Mouse (Mus musculus) C2C12 (cell line): ENCODE measurements around the gene Sncb.

Experiments
- CTCF ChIP-seq: IDR thresholded peaks from one replicate; pipeline ENCODE4 v1.5.1; 2011; ENCODE audit not compliant: control insufficient read depth, insufficient read depth, insufficient read length
- USF1 ChIP-seq: IDR thresholded peaks from one replicate; pipeline ENCODE4 v1.6.1; 2011; ENCODE audit warnings: low read depth, mild to moderate bottlenecking, control low read depth, moderate library complexity

DNA sequence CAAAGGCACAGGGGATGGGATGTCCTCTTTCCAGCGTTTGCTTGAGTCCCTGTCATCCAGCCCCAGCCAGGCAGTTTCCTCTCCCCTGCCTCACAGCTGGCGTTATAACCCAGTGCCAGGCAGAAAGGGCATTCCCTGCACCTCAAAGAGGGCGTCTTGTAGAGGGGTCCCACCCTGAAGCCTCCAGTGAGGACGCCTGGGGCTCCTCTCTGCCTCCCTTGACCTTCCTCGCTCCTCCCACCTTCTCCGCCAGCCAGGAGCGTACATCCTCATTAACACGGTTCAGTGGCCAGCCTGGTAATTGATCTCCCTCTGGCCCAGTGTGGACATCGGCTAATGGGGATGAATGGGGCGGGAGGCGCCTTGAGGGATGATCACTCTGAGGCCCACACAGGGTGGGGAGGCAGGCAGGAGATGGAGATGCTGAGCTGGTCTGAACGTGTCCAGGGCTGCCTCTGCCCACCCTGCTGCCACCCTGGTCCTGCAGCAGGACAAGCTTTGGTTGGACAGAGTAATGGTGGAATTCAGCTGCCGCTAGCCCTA, 40.1 kb upstream of the Sncb start:
- TF ChIP-seq USF1 (no peak), CTCF (no peak)
